Mouse (Mus musculus) forebrain, postnatal 0 days (tissue): Measurements from ENCODE around the gene Olfr629. TPM values are rescaled to one million over a fixed set of nuclear protein-coding genes. Genes with fewer than 3 reads are reported as not detected.
"Not testable (repeated sequence)": the region's sequence is repeated elsewhere in the genome, so short reads cannot be mapped to it uniquely, and the experiment has no call there.

Experiments
- ATAC-seq: fragments of 200-750 bp; cut with Nextera tagmentation; 2 replicates; pipeline ENCODE4 v1.8.0; 2017; ENCODE audit warnings: mild to moderate bottlenecking, moderate library complexity
- DNase-seq: peaks from one replicate; pipeline ENCODE4 v3.0.0-alpha.2; 2015
- H3K27ac ChIP-seq: fragments of 300-500 bp; sonication (generic); 2 replicates; pipeline ENCODE4 v1.5.1; 2014; ENCODE audit warnings: low read depth, mild to moderate bottlenecking, antibody characterized with exemption, low read length, moderate library complexity, mixed read lengths
- H3K27me3 ChIP-seq: fragments of 300-500 bp; sonication (generic); 2 replicates; pipeline ENCODE4 v1.6.1; 2014; ENCODE audit warnings: mild to moderate bottlenecking, low read length, mixed read lengths; ENCODE audit not compliant: insufficient read depth
- H3K36me3 ChIP-seq: fragments of 300-500 bp; sonication (generic); 2 replicates; pipeline ENCODE4 v1.6.1; 2014; ENCODE audit warnings: mild to moderate bottlenecking, moderate library complexity; ENCODE audit not compliant: insufficient read depth
- H3K4me1 ChIP-seq: fragments of 300-500 bp; sonication (generic); 2 replicates; pipeline ENCODE4 v1.6.1; 2014; ENCODE audit warnings: antibody characterized with exemption; ENCODE audit not compliant: insufficient read depth
- H3K4me2 ChIP-seq: fragments of 300-500 bp; sonication (generic); 2 replicates; pipeline ENCODE4 v1.6.1; 2014; ENCODE audit warnings: low read depth, mild to moderate bottlenecking, moderate library complexity
- H3K4me3 ChIP-seq: fragments of 300-500 bp; sonication (generic); 2 replicates; pipeline ENCODE4 v1.5.1; 2014; ENCODE audit warnings: low read depth, low read length, mixed read lengths
- H3K9ac ChIP-seq: fragments of 300-500 bp; sonication (generic); 2 replicates; pipeline ENCODE4 v1.6.1; 2014; ENCODE audit warnings: mild to moderate bottlenecking
- H3K9me3 ChIP-seq: fragments of 300-500 bp; sonication (generic); 2 replicates; pipeline ENCODE4 v1.6.1; 2016; ENCODE audit warnings: low read length
- CTCF ChIP-seq: sonication (generic); IDR thresholded peaks from 2 replicates; pipeline ENCODE4 v1.5.1; 2016; ENCODE audit warnings: antibody characterized with exemption, control low read depth, low read depth
- WGBS: fragments of 180-500 bp; shearing (Covaris S2); extraction: QIAGEN DNeasy Blood & Tissue Kit; methylation state at CpG from one replicate; pipeline ENCODE4 v1.1.7; 2014; 5-methylcytosine and 5-hydroxymethylcytosine counted together
- polyA plus RNA-seq: library from polyadenylated mRNA; unstranded; fragments of >200 nt; fragmentation: Nextera tagmentation; extraction: Ambion mirVana; gene quantifications from 2 replicates; pipeline ENCODE4 v1.2.1, GENCODE M21; 2015
- total RNA-seq: library from RNA; depleted of rRNA; stranded (reverse); fragments of >200 nt; gene quantifications from 2 replicates; pipeline ENCODE4 v1.2.3, GENCODE M21; 2014; rRNA removed

The Olfr629 gene
- total and polyA plus RNA-seq, 2 experiments from 2014 or later: not detected

DNA sequence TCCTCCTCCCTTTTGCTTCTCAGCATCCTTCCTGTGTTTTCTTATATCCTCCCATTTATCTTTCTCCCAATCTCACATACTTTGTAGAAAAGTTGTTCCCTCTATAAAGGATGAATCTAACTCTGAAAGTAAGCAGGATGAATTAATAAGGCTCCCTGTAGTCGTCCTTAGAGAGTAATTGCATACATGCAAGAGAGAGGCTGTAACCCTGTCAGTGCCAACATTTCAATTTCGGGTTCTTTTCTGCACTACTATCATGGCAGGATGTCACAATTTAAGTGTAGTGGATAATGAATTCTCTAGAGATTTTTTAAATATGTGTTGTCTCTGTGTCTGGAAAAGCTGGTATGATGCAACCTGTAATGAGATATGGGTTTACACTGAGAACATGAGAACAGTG is 12.5 kb upstream of the Olfr629 start, which contains the start of gene Olfr630:
Olfr630 (minus strand) TSS at position 101 of the 400 bp plus-strand sequence.
- Histone ChIP-seq H3K4me2 (no peak within 1 kb of the TSS), H3K9ac (no peak within 1 kb of the TSS), H3K27ac (no peak within 1 kb of the TSS), H3K27me3 (no peaks in the 10 kb centered on the region), H3K4me1 (no peaks in the 10 kb centered on the region), H3K4me3 (no peak within 1 kb of the TSS), H3K9me3 (no peaks in the 10 kb centered on the region), H3K36me3 (no peaks in the 10 kb centered on the region)
- DNase-seq (no peak), ATAC-seq (no peak)
- no peak for TF ChIP-seq CTCF
- WGBS: 42% methylated on average over 2 of the region's 2 CpGs

DNA sequence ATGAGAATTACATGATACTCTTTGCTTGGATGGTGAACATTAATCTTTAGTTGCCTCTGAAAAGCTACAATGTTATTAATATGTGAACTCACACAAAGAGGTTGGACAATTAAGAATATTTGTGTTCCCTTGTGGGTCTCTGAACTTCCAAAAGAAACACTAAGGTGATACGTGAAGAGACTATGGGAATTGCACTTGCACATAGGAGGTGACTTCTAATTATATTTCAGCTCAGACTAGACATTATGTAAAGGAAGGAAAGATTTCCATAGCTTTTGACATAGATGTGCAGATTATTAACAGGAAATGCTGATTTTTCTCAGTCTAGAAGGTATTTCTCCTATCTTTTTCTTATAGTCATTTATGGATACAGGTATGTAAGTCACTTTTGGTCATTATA is 14.7 kb downstream of the Olfr629 start, which contains the start of gene Olfr628:
Olfr628 (plus strand) TSS at position 301 of the 400 bp plus-strand sequence.
- Histone ChIP-seq H3K4me3 (no peak within 1 kb of the TSS), H3K4me1 (no peaks in the 10 kb centered on the region), H3K36me3 (no peaks in the 10 kb centered on the region), H3K4me2 (no peak within 1 kb of the TSS), H3K27ac (no peak within 1 kb of the TSS), H3K9me3 (no peaks in the 10 kb centered on the region), H3K27me3 (no peaks in the 10 kb centered on the region), H3K9ac (no peak within 1 kb of the TSS)
- no peak for DNase-seq
- 89% methylated on average over 1 of the region's 1 CpGs for WGBS
- no peak for TF ChIP-seq CTCF
- ATAC-seq: no peak

DNA sequence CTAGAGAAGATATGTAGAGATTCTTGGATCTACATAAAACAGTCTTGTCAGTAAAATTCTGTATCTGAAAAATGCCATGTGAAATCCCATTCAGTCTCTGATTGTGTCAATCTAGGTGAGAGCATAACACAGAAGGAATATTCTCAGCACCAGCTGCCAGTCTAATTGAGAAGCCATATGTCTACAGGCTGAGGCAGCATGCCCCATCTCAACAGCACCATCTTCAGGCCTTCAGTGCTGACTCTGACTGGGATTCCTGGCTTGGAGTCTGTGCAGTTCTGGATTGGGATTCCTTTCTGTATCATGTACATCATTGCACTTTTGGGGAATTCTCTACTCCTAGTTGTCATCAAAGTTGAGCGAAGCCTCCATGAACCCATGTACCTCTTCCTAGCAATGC is 28.3 kb downstream of the Olfr629 start:
- not testable (repeated sequence) for H3K9me3 ChIP-seq, DNase-seq, H3K4me3 ChIP-seq, H3K9ac ChIP-seq, H3K27ac ChIP-seq, ATAC-seq, H3K36me3 ChIP-seq, H3K27me3 ChIP-seq, H3K4me2 ChIP-seq, H3K4me1 ChIP-seq
- 90% methylated on average over 1 of the region's 1 CpGs for WGBS

GRCm38 (mm10) chr7:103714371-103714770 is 30.4 kb downstream of the Olfr629 start, which contains the start of gene Olfr243:
Gene Olfr243, plus strand, starts transcription at chr7:103714671.
- ATAC-seq (no peak), DNase-seq (no peak)
- no peaks in the 10 kb centered on the region for H3K4me1 ChIP-seq
- H3K4me3 ChIP-seq: no peak within 1 kb of the TSS
- TF ChIP-seq CTCF: no peak
- no peaks in the 10 kb centered on the region for H3K36me3 ChIP-seq
- no peak within 1 kb of the TSS for H3K27ac ChIP-seq
- H3K4me2 ChIP-seq: no peak within 1 kb of the TSS
- H3K9me3 ChIP-seq: no peaks in the 10 kb centered on the region
- H3K9ac ChIP-seq: no peak within 1 kb of the TSS
- no peaks in the 10 kb centered on the region for H3K27me3 ChIP-seq

GRCm38 (mm10) chr7:103712024-103712423 is 32.7 kb downstream of the Olfr629 start:
- 0 out of 2 replicates have a peak, but pooled peaks have one; percentile 13 for TF ChIP-seq CTCF
- Histone ChIP-seq H3K4me1 (no peaks in the 10 kb centered on the region), H3K9ac (no peak overlapping the region), H3K27ac (no peak overlapping the region), H3K36me3 (no peaks in the 10 kb centered on the region), H3K4me2 (no peak overlapping the region), H3K27me3 (no peaks in the 10 kb centered on the region), H3K9me3 (no peaks in the 10 kb centered on the region), H3K4me3 (no peak overlapping the region)
- 30% methylated on average over 2 of the region's 2 CpGs for WGBS
- ATAC-seq (no peak), DNase-seq (no peak)

DNA sequence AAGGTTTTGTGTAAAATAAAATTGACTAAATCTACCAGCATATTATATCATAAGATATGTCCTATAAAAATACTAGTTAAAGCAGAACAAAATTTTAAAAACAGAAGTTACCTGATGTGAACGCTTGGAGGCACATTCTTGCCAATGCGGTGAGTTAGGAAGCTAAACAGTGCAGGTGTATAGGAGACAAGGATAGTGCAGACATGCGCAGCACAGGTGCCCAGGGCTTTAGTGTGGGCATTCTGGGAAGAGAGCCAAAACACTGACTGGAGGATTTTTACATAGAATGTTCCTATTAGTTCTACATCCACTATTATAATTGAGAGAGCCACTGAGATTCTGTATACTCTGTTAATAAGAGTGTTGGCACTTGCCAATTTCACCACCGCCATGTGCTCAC is 45.3 kb downstream of the Olfr629 start:
- ATAC-seq (no peak), DNase-seq (no peak)
- H3K27ac ChIP-seq: no peak overlapping the region
- no peak overlapping the region for H3K9ac ChIP-seq
- H3K9me3 ChIP-seq: no peaks in the 10 kb centered on the region
- no peak overlapping the region for H3K4me3 ChIP-seq
- H3K36me3 ChIP-seq: no peaks in the 10 kb centered on the region
- TF ChIP-seq CTCF: no peak
- H3K27me3 ChIP-seq: no peaks in the 10 kb centered on the region
- H3K4me2 ChIP-seq: no peak overlapping the region
- H3K4me1 ChIP-seq: no peaks in the 10 kb centered on the region
- WGBS: 77% methylated on average over 4 of the region's 4 CpGs

Other genes starting within 250 kb of the Olfr629 start
Only the 30 nearest of the 33 such genes appear.
- not detected in 2 replicates for gene Olfr611, start 224.1 kb downstream of the Olfr629 start, total RNA-seq
- gene Olfr611, start 224.1 kb downstream of the Olfr629 start, polyA plus RNA-seq: not detected in 2 replicates
- not detected in 2 replicates for gene Olfr612, start 202.2 kb downstream of the Olfr629 start, total RNA-seq
- gene Olfr612, start 202.2 kb downstream of the Olfr629 start, polyA plus RNA-seq: not detected in 2 replicates
- gene Olfr613, start 196.9 kb downstream of the Olfr629 start, total RNA-seq: not detected in 2 replicates
- not detected in 2 replicates for gene Olfr613, start 196.9 kb downstream of the Olfr629 start, polyA plus RNA-seq
- gene Olfr615, start 188.9 kb downstream of the Olfr629 start, total RNA-seq: not detected in 2 replicates
- not detected in 2 replicates for gene Olfr615, start 188.9 kb downstream of the Olfr629 start, polyA plus RNA-seq
- gene Olfr616, start 175.8 kb downstream of the Olfr629 start, total RNA-seq: not detected in 2 replicates
- gene Olfr616, start 175.8 kb downstream of the Olfr629 start, polyA plus RNA-seq: not detected in 2 replicates
- not detected in 2 replicates for gene Olfr617, start 171.9 kb downstream of the Olfr629 start, total RNA-seq
- gene Olfr617, start 171.9 kb downstream of the Olfr629 start, polyA plus RNA-seq: not detected in 2 replicates
- not detected in 2 replicates for gene Olfr618, start 154.8 kb downstream of the Olfr629 start, total RNA-seq
- not detected in 2 replicates for gene Olfr618, start 154.8 kb downstream of the Olfr629 start, polyA plus RNA-seq
- gene Olfr619, start 144.4 kb downstream of the Olfr629 start, total RNA-seq: not detected in 2 replicates
- gene Olfr619, start 144.4 kb downstream of the Olfr629 start, polyA plus RNA-seq: not detected in 2 replicates
- not detected in 2 replicates for gene Olfr620, start 132.4 kb downstream of the Olfr629 start, total RNA-seq
- not detected in 2 replicates for gene Olfr620, start 132.4 kb downstream of the Olfr629 start, polyA plus RNA-seq
- not detected in 2 replicates for gene Olfr622, start 102.2 kb downstream of the Olfr629 start, total RNA-seq
- not detected in 2 replicates for gene Olfr622, start 102.2 kb downstream of the Olfr629 start, polyA plus RNA-seq
- gene Olfr623, start 81.2 kb downstream of the Olfr629 start, total RNA-seq: not detected in 2 replicates
- not detected in 2 replicates for gene Olfr623, start 81.2 kb downstream of the Olfr629 start, polyA plus RNA-seq
- gene Olfr624, start 73.8 kb downstream of the Olfr629 start, total RNA-seq: not detected in 2 replicates
- gene Olfr624, start 73.8 kb downstream of the Olfr629 start, polyA plus RNA-seq: not detected in 2 replicates
- gene Olfr625-ps1, start 62.2 kb downstream of the Olfr629 start, total RNA-seq: not detected in 2 replicates
- gene Olfr625-ps1, start 62.2 kb downstream of the Olfr629 start, polyA plus RNA-seq: not detected in 2 replicates
- not detected in 2 replicates for gene Olfr243, start 30.3 kb downstream of the Olfr629 start, total RNA-seq
- not detected in 2 replicates for gene Olfr243, start 30.3 kb downstream of the Olfr629 start, polyA plus RNA-seq
- not detected in 2 replicates for gene Olfr628, start 14.6 kb downstream of the Olfr629 start, total RNA-seq
- gene Olfr628, start 14.6 kb downstream of the Olfr629 start, polyA plus RNA-seq: not detected in 2 replicates
- not detected in 2 replicates for gene Olfr630, start 12.4 kb upstream of the Olfr629 start, total RNA-seq
- not detected in 2 replicates for gene Olfr630, start 12.4 kb upstream of the Olfr629 start, polyA plus RNA-seq
- not detected in 2 replicates for gene Olfr69, start 26.7 kb upstream of the Olfr629 start, total RNA-seq
- gene Olfr69, start 26.7 kb upstream of the Olfr629 start, polyA plus RNA-seq: not detected in 2 replicates
- not detected in 2 replicates for gene Olfr68, start 34.8 kb upstream of the Olfr629 start, total RNA-seq
- not detected in 2 replicates for gene Olfr68, start 34.8 kb upstream of the Olfr629 start, polyA plus RNA-seq
- not detected in 2 replicates for gene Olfr67, start 46.9 kb upstream of the Olfr629 start, total RNA-seq
- gene Olfr67, start 46.9 kb upstream of the Olfr629 start, polyA plus RNA-seq: not detected in 2 replicates
- gene Hbb-bt, start 69.1 kb upstream of the Olfr629 start, total RNA-seq: 105 and 224 TPM in 2 replicates
- 190 and 259 TPM in 2 replicates for gene Hbb-bt, start 69.1 kb upstream of the Olfr629 start, polyA plus RNA-seq
- 815 and 1,167 TPM in 2 replicates for gene Hbb-bs, start 83.2 kb upstream of the Olfr629 start, total RNA-seq
- 757 and 1,200 TPM in 2 replicates for gene Hbb-bs, start 83.2 kb upstream of the Olfr629 start, polyA plus RNA-seq
- not detected in 2 replicates for gene Hbb-bh2, start 95.6 kb upstream of the Olfr629 start, total RNA-seq
- not detected in 2 replicates for gene Hbb-bh2, start 95.6 kb upstream of the Olfr629 start, polyA plus RNA-seq
- not detected in 2 replicates for gene Hbb-bh1, start 98.2 kb upstream of the Olfr629 start, total RNA-seq
- gene Hbb-bh1, start 98.2 kb upstream of the Olfr629 start, polyA plus RNA-seq: not detected in 2 replicates
- 1.0 TPM in 1 of 2 replicates, not detected in the other for gene Hbb-y, start 108.3 kb upstream of the Olfr629 start, total RNA-seq
- gene Hbb-y, start 108.3 kb upstream of the Olfr629 start, polyA plus RNA-seq: 0.87 and 1.3 TPM in 2 replicates
- not detected in 2 replicates for gene Olfr66, start 141.3 kb upstream of the Olfr629 start, total RNA-seq
- not detected in 2 replicates for gene Olfr66, start 141.3 kb upstream of the Olfr629 start, polyA plus RNA-seq
- not detected in 2 replicates for gene Olfr64, start 149.5 kb upstream of the Olfr629 start, total RNA-seq
- gene Olfr64, start 149.5 kb upstream of the Olfr629 start, polyA plus RNA-seq: not detected in 2 replicates
- not detected in 2 replicates for gene Olfr65, start 158.5 kb upstream of the Olfr629 start, total RNA-seq
- not detected in 2 replicates for gene Olfr65, start 158.5 kb upstream of the Olfr629 start, polyA plus RNA-seq
- gene Olfr631, start 183.9 kb upstream of the Olfr629 start, total RNA-seq: not detected in 2 replicates
- gene Olfr631, start 183.9 kb upstream of the Olfr629 start, polyA plus RNA-seq: not detected in 2 replicates
- not detected in 2 replicates for gene Olfr632, start 189.4 kb upstream of the Olfr629 start, total RNA-seq
- not detected in 2 replicates for gene Olfr632, start 189.4 kb upstream of the Olfr629 start, polyA plus RNA-seq
- gene Olfr633, start 199.5 kb upstream of the Olfr629 start, total RNA-seq: not detected in 2 replicates
- gene Olfr633, start 199.5 kb upstream of the Olfr629 start, polyA plus RNA-seq: not detected in 2 replicates